Mouse (Mus musculus) layer of hippocampus, postnatal 10 days (tissue): ENCODE data around the gene Aknad1. TPM values are rescaled to one million over a fixed set of nuclear protein-coding genes. Genes with fewer than 3 reads are reported as not detected.

Experiments used
- DNase-seq, 2 experiments: peaks; one replicate each; pipeline ENCODE4 v3.0.0; 2021; ENCODE audit warnings: low spot score in 2 of 2
- long read RNA-seq: library from polyadenylated mRNA; stranded (forward); transcript quantifications from one replicate; pipeline ENCODE4 v2.0.0, GENCODE M21; 2023
- total RNA-seq, 2 experiments: library from RNA; stranded (reverse); gene quantifications; 2 replicates each; pipeline ENCODE4 v1.2.3; 2021

Gene Aknad1
- total RNA-seq = not detected
- long read RNA-seq, partial matches to known transcripts = 0 of 1 reads
- long read RNA-seq, other reads (novel, unspliced or antisense) = 1 of 1 reads

- DNase-seq = no peak
Observed at GRCm38 (mm10) chr3:108739045-108739708, at the start of gene Aknad1. Gene Aknad1, plus strand, starts transcription at chr3:108739658.

GRCm38 (mm10) chr3:108689979-108690378 lies 49.5 kb upstream of the Aknad1 start:
- no peak for DNase-seq

DNA sequence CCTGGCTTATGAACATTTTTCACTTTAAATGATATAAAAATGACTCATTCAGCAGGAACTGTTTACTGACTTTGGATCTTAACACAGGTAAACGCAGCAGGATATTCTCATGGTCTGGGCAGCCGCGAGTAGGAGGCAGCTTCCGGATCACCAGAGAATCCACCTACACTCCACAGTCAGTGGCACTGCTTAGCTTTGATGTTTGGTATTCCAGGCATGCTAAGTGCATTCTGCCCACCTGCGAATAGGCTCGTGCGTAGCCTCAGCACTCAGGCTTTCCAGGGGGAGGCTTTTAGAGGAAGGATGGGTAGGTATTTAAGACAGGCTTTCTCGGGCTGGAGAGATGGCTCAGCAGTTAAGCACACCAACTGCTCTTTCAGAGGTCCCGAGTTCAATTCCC lies 45.1 kb upstream of the Aknad1 start:
- no peak for DNase-seq

- no peak for DNase-seq
Observed at GRCm38 (mm10) chr3:108698662-108699061, 40.8 kb upstream of the Aknad1 start.

DNA sequence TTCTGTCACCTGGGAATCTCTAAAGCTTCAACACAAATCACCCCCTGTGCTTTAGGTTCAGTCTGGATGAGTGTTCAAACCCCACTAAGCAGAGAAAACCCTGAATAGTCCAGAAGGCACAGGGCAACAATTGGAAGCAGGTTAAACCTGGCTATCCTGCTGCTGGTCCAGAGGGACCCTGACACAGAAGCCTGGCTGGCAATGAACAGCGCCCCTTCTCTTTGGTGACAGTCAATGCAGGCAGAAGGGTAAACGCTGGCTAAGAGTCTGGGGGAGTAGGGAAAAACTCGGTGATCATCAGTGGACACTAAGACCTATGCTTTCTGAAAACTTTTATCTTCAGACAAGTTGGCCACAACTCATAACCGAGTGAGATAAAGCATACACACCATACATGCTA lies 39.7 kb upstream of the Aknad1 start:
- DNase-seq = no peak

DNA sequence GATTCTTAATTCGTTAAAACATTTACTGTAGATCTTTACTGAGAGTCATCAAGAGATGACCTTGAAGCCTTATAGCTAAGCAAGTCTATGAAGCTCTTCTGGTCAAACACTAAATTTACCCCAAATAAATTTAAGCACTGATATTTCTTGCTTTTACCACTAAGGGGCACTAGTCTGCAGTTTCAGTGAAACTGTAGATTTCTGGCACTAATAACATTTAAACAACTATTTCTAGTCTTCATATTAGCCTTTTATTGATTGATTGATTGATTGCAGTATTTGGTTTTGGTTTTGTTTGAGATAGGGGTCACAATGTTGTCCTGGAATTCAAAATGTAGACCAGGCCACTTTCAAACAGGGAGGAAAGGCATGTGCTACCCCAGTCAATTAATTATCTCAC lies 38.2 kb upstream of the Aknad1 start:
- no peak for DNase-seq

DNA sequence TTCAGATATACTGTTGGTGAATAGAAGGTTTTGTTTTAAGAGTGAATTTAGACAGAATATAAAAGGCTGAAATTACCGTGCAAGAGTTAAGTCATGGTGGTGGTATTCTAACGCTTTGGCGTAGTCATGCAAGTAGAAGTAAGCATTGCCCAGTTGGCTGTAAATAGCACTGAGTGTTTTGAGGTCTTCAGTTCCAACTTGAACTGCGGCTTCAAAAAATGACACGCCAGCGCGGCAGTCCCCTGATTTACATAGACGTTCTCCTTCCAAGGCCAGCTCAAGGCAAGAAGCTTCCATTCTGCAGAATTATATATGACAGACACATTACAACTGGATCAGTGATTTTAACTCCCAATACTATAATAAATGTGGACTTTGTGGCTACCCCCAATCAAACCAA lies 36.7 kb upstream of the Aknad1 start:
- DNase-seq = no peak

GRCm38 (mm10) chr3:108711296-108711695 lies 28.2 kb upstream of the Aknad1 start:
- no peak for DNase-seq

DNA sequence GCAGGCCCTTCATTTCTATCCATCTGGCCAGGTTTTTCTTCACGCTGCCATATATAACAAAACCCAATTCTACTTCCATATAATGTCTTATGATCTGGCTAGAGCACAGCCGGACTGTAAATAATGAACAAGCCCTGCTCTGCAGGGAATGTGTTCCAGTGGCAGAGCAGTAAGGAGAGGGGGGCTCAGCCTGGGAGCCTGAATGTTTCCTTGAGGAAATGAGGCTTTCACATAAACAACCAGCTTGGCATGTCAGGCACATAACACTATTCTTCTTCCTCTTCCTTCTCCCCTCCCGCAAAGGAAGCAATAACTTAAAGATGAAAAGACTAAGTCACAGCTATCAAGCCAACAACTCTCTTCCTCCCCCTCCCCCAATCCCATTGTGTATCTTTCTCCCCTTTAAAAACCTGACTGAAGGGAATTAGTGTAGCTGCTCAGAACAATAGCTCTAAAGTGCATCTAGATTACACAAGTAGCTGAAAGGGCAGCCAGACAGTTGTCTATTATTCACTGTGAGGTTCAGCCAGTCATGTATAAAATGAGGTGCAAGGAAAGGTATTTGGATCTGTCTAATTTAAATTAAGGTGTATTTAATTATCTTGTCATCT lies 26.3 kb upstream of the Aknad1 start:
- no peak for DNase-seq

DNA sequence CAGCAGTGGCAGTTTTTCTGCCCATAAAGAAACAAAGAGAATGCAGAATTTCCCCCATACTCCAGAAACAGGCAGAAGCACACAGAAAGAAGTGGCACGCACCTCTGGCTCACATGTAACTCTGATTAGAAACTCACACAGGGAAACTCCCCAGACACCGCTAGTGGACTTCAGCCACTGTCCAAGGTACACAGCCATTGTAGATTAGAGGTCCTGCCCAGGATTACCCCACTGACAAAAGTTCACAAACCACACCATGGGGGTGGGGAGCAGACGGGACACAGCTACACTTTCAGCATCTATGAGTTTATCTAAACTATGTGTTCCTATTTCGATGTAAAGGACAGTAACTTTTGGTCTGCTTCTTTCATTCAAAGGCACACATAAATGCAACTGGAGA lies 24.6 kb upstream of the Aknad1 start:
- DNase-seq = no peak

DNA sequence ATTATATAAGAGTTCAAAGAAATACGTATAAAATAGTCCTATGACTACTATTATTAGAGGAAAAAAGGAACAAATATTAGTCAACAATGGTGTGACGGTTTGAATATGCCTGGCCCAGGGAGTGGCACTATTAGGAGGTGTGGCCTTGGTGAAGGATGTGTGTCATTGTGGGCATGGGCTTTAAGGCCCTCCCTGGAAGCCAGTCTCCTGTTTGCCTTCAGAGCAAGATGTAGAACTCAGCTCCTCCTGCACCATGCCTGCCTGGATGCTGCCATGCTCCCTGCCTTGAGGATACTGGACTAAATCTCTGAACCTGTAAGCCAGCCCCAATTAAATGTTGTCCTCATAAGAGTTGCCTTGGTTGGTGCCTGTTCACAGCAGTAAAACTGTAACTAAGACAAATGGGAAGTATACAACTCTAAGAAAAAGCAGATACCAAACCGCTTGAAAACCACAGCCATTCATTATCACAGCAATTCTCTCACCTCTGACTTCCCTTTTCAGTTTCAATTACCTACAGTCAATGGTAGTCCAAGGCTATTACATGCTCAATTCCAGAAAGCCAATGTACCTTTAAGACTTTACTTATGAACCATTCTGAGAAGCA lies 21.5 kb upstream of the Aknad1 start:
- DNase-seq = no peak

DNA sequence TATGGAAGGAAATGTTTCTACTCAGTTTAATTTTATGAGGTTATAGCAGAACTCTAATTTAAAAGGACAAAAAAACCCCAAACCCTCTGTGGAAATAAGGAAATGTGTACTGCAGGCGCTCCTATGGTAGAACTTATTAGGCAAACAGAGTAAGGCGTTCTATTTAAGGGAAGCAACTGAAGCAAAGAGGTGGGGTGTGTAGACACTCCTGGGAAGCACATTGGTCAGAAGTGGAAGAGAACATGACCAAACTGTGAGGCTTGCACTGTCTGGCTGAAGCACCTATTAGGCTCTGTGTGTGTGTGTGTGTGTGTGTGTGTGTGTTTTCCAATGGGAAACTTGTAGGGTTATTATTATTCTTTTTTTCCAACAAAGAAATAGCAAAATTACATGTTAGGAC lies 20.1 kb upstream of the Aknad1 start:
- no peak for DNase-seq

GRCm38 (mm10) chr3:108719761-108720160 lies 19.7 kb upstream of the Aknad1 start:
- DNase-seq = no peak

GRCm38 (mm10) chr3:108721076-108721991 lies 18.1 kb upstream of the Aknad1 start:
- DNase-seq = peak; percentile 44 to 65

- peak; percentile 95 to 98 for DNase-seq
Observed at GRCm38 (mm10) chr3:108722036-108722872, 17.2 kb upstream of the Aknad1 start, which contains the start of gene Gpsm2. Gene Gpsm2, minus strand, starts transcription at chr3:108722309.

- DNase-seq = no peak
Observed at GRCm38 (mm10) chr3:108726413-108726812, 13.0 kb upstream of the Aknad1 start.

DNA sequence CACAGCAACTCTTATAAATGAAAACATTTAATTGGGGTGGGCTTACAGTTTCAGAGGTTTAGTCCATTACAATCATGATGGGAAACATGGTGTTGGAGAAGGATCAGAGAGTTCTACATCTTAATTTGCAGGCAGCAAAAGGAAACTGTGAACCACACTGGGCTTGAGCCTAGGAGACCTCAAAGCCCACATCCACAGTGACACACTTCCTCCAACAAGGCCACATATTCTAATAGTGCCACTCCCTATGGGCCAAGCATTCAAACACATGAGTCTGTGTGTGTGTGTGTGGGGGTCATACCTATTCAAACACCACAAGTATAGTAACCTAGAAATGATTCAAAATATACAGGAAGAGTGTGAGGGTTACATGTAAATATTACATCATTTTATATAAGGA lies 12.1 kb upstream of the Aknad1 start:
- no peak for DNase-seq

- no peak for DNase-seq
Observed at GRCm38 (mm10) chr3:108727776-108728175, 11.7 kb upstream of the Aknad1 start.

GRCm38 (mm10) chr3:108730316-108730715 lies 9.1 kb upstream of the Aknad1 start:
- no peak for DNase-seq

- no peak for DNase-seq
Observed at GRCm38 (mm10) chr3:108737761-108738160, 1.7 kb upstream of the Aknad1 start.

DNA sequence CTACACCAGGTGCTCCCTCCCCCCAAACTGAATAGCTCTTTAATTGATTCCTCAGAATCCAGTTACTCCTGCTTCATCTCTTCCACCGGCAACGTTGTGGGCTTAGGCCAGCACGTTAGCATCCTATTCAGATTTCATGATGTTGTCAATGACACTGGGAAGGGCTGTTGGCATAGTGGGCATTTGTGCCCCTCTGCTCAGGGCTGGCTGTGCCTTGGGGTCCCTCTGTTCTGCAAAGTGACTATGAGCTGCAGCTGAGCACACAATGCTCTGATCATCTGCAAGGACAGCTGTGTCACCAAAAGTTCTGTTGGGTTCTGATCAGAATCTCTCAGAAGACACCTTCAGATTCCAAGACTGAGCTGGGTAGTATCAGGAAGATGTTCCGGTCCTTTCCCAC lies 4.6 kb downstream of the Aknad1 start:
- DNase-seq = no peak
